Mouse (Mus musculus) liver, embryonic 11.5 days (tissue): Measurements from ENCODE around the gene Aak1. TPM values are rescaled to one million over a fixed set of nuclear protein-coding genes. Genes with fewer than 3 reads are reported as not detected.

Source experiments
- ATAC-seq: fragments of 200-750 bp; cut with Nextera tagmentation; replicated peaks from 2 replicates; pipeline ENCODE4 v1.8.0; 2017; ENCODE audit warnings: moderate number of reproducible peaks, mild to moderate bottlenecking, moderate TSS enrichment, moderate library complexity; ENCODE audit not compliant: low FRiP score
- DNase-seq: peaks from one replicate; pipeline ENCODE4 v3.0.0-alpha.2; 2017; ENCODE audit warnings: low spot score
- H3K27ac ChIP-seq: fragments of 300-500 bp; sonication (generic); 2 replicates; pipeline ENCODE4 v1.5.1; 2014; ENCODE audit warnings: mild to moderate bottlenecking, low read depth, low read length, control low read depth
- H3K27me3 ChIP-seq: fragments of 300-500 bp; sonication (generic); replicated peaks from 2 replicates; pipeline ENCODE4 v1.6.1; 2014; ENCODE audit warnings: low read length, mixed read lengths; ENCODE audit not compliant: control insufficient read depth, insufficient read depth
- H3K36me3 ChIP-seq: fragments of 300-500 bp; sonication (generic); 2 replicates; pipeline ENCODE4 v1.6.1; 2014; ENCODE audit warnings: mild to moderate bottlenecking, low read length, moderate library complexity, mixed read lengths; ENCODE audit not compliant: control insufficient read depth, insufficient read depth
- H3K4me1 ChIP-seq: fragments of 300-500 bp; sonication (generic); replicated peaks from 2 replicates; pipeline ENCODE4 v1.6.1; 2014; ENCODE audit warnings: low read length, mixed read lengths; ENCODE audit not compliant: control insufficient read depth, insufficient read depth
- H3K4me2 ChIP-seq: fragments of 300-500 bp; sonication (generic); 2 replicates; pipeline ENCODE4 v1.6.1; 2014; ENCODE audit warnings: mild to moderate bottlenecking, control low read depth, moderate library complexity
- H3K4me3 ChIP-seq: fragments of 300-500 bp; sonication (generic); 2 replicates; pipeline ENCODE4 v1.5.1; 2014; ENCODE audit warnings: low read depth, low read length, control low read depth
- H3K9ac ChIP-seq: fragments of 300-500 bp; sonication (generic); 2 replicates; pipeline ENCODE4 v1.6.1; 2014; ENCODE audit warnings: low read depth, low read length, control low read depth
- H3K9me3 ChIP-seq: fragments of 300-500 bp; sonication (generic); 2 replicates; pipeline ENCODE4 v1.6.1; 2016; ENCODE audit warnings: low read length, inconsistent platforms, mixed read lengths; ENCODE audit not compliant: control insufficient read depth
- WGBS: fragments of 180-500 bp; shearing (Covaris S2); extraction: QIAGEN DNeasy Blood & Tissue Kit; methylation state at CpG from one replicate; pipeline ENCODE4 v1.1.7; 2014; 5-methylcytosine and 5-hydroxymethylcytosine counted together
- polyA plus RNA-seq: library from polyadenylated mRNA; unstranded; fragments of >200 nt; fragmentation: Nextera tagmentation; extraction: Ambion mirVana; gene quantifications from 2 replicates; pipeline ENCODE4 v1.2.1, GENCODE M21; 2014

Aak1 gene
- polyA plus RNA-seq, 1 experiment from 2014 or later: 13.1 TPM

DNA sequence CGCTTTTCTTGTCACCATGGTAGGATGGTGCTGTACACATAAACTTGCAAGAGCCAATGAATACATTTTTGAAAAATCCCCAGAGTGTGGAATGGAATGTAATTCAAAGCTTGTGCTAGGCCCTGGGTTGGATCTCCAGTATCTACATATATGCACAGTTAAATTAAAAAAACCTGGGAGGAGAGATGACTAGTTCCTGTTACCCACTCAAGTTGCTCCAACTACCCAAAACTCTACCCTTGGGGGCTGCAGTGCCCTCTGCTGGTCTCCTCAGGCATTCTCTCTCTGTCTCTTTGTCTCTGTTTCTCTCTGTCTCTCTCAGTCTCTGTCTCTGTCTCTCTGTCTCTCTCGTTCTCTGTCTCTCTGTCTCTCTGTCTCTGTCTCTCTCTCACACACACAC, 21.9 kb upstream of the Aak1 start:
- WGBS: 81% methylated on average over 2 of the region's 2 CpGs
- no peak for DNase-seq

DNA sequence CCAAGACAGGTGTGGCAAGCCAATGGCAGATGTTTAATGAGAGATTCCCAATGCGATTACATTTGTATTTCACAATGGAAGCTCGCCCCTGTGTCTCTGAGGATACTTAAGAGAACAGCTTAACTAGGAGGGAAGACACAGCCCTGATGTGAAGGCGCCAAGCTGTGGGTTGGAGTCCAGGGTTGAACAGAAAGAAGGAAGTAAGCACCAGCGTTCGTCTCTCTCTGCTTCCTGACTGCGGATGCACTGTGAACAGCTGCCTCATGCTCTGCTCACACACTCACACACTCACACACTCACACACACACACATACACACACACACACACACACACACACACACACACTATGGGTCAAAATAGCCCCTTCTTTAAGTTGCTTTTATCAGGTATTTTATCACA, 19.5 kb upstream of the Aak1 start:
- Histone ChIP-seq H3K9me3 (no peaks in the 10 kb centered on the region), H3K27me3 (no peaks in the 10 kb centered on the region), H3K27ac (no peak overlapping the region), H3K4me3 (no peak overlapping the region), H3K4me2 (no peak overlapping the region), H3K4me1 (no peaks in the 10 kb centered on the region), H3K36me3 (no peaks in the 10 kb centered on the region), H3K9ac (no peak overlapping the region)
- DNase-seq (no peak), ATAC-seq (no peak)
- WGBS: 69% methylated on average over 6 of the region's 6 CpGs

More for the DNA sequence above, 21.9 kb upstream of the Aak1 start:
- H3K9me3 ChIP-seq: no peaks in the 10 kb centered on the region
- no peak overlapping the region for H3K9ac ChIP-seq
- H3K27ac ChIP-seq: no peak overlapping the region
- H3K4me3 ChIP-seq: no peak overlapping the region
- H3K4me1 ChIP-seq: no peaks in the 10 kb centered on the region
- H3K36me3 ChIP-seq: no peaks in the 10 kb centered on the region
- ATAC-seq: no peak
- no peak overlapping the region for H3K4me2 ChIP-seq
- peaks cover 3% of the 10 kb centered on the region; the same call in 1 of the 2 replicates for H3K27me3 ChIP-seq

DNA sequence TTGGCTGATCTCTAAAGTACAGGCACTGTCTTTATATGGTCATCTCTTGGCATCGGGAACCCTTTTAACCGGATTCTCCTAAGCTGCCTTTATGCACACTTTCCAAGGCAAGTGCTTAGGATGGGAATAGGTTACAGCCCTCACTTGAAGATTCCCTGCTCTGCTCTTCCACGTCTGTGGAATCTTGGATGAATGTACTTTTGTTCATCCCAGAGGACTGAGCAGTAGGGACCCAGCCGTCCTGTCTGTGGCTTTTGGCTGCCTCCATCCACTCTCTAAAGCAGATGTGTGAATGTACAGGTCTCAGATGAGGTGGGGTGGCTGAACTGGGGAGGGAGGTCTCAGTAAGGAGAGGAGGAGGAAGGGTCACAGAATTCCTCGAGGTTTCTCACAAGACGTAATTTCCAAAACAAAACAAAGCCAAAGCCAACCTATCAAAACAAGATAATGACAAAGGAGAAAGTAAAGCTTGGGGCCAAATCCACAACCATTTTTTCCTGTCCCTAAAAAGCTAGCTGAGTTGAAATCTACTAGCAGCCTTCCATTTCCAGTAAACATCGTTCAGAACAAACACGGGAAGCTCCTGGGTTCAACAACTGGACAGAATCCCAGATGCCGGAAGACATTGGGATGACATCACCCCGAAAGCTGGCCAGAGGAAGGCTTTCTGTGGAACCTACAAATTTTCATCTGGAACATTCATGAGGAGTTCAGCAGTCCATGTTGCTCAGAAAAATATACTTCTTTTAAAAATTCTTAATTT, 18.4 kb upstream of the Aak1 start:
- 73% methylated on average over 10 of the region's 10 CpGs for WGBS
- Histone ChIP-seq H3K9me3 (no peaks in the 10 kb centered on the region), H3K9ac (no peak overlapping the region), H3K4me3 (no peak overlapping the region), H3K27me3 (no peaks in the 10 kb centered on the region), H3K4me1 (no peaks in the 10 kb centered on the region), H3K27ac (no peak overlapping the region), H3K36me3 (no peaks in the 10 kb centered on the region), H3K4me2 (no peak overlapping the region)
- DNase-seq: no peak
- no peak for ATAC-seq

DNA sequence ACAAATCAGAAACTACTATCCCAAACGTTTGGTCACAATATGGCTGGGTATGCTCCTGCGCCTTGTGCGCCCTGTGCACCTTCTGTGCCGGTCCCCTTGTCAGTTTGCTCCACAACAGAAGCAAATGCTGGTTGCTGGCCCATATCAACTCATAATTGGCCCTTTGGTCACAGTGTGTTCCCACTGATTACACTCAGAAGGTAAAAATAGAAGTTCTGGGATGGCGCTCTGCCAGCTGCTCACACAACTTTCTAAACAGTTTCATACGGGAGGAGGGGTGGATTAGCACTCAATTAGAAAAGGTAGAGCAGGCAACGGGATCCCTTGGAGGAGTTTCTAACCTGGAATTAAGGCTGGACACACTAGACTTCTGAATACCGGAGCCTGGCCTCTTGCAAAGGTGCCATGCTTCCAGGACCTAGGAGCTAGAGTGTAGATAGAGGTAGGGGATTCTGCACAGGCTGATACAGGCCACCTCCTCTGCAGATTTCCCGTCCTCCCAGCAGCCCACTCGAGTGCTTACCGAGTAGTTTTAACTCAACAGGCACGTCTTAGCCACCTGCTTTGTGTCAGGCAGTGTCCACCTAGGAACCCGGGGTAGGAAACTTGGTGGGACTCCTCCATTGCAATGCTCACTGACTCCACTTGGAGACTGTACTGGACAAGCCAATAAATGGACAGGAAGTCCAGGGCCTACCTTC, 16.4 kb upstream of the Aak1 start:
- H3K27me3 ChIP-seq: no peaks in the 10 kb centered on the region
- no peak for ATAC-seq
- no peaks in the 10 kb centered on the region for H3K9me3 ChIP-seq
- no peak overlapping the region for H3K9ac ChIP-seq
- no peak overlapping the region for H3K4me3 ChIP-seq
- DNase-seq: no peak
- WGBS: 78% methylated on average over 13 of the region's 13 CpGs
- no peak overlapping the region for H3K27ac ChIP-seq
- no peaks in the 10 kb centered on the region for H3K4me1 ChIP-seq
- no peak overlapping the region for H3K4me2 ChIP-seq
- no peaks in the 10 kb centered on the region for H3K36me3 ChIP-seq

DNA sequence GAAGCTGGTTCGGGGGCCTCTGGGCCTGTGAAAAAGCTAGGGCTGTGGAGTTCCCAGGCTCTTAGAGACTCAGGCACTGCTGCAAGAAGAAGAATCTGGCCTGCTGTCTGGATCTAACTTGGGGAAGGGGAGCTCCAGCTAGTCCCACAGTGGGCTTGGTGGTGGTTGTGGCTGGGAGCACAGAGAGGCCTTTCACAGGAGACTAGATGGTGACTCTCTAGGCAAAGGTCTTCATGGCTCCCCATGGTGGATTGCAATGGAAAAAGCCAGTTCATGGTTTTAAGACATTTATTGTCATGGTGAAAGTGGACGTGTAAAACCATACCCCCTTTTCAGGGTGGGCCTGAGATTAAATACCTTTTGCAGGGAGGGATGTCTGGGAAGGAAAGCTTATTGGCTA, 10.2 kb upstream of the Aak1 start:
- no peak overlapping the region for H3K9ac ChIP-seq
- no peak overlapping the region for H3K27ac ChIP-seq
- DNase-seq (no peak), ATAC-seq (no peak)
- no peaks in the 10 kb centered on the region for H3K27me3 ChIP-seq
- WGBS: 72% methylated on average over 2 of the region's 2 CpGs
- no peak overlapping the region for H3K4me3 ChIP-seq
- no peaks in the 10 kb centered on the region for H3K9me3 ChIP-seq
- H3K4me2 ChIP-seq: no peak overlapping the region
- H3K36me3 ChIP-seq: no peaks in the 10 kb centered on the region
- no peaks in the 10 kb centered on the region for H3K4me1 ChIP-seq

DNA sequence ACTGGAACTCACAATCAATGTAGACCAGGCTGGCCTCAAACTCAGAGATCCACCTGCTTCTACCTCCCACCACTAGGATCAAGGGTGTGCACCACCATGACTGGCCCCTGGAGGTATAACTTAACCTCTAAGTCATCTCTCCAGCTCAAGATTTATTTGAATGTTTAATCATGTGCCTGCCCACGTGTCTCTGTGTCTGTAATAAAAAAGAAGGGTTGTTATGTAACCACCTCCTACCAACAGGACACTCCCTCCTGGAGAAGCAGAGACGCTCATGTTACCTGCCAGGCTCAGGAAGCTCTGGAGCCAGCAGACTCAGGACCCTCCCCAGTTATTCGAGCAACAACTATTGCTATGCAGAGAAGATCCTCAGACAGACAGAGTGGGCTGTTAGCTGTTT, 7.4 kb upstream of the Aak1 start:
- Histone ChIP-seq H3K4me2 (no peak overlapping the region), H3K9ac (no peak overlapping the region), H3K27ac (no peak overlapping the region), H3K4me1 (no peaks in the 10 kb centered on the region), H3K27me3 (no peaks in the 10 kb centered on the region), H3K4me3 (no peak overlapping the region), H3K36me3 (no peaks in the 10 kb centered on the region), H3K9me3 (no peaks in the 10 kb centered on the region)
- 64% methylated on average over 3 of the region's 3 CpGs for WGBS
- no peak for ATAC-seq
- DNase-seq: no peak

DNA sequence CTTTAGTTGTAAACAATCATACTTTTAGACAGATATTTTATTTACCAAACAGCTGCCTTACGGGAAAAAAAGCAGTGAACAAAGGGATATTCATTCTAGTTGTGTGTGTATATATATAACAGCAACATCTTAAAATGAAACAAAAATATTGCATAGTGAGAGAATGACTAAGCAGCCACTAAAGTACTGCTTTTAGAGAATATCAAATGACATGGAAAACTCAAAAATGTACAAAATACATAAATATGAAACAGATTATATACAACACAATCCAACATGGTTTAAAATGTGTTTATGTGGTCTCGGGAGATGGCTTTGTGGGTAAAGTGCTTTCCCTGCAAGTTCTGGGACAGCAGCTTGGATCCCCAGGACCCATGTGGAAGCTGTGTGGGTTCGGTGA, 5.7 kb upstream of the Aak1 start:
- Histone ChIP-seq H3K9ac (no peak overlapping the region), H3K36me3 (no peaks in the 10 kb centered on the region), H3K4me1 (peaks cover 6% of the 10 kb centered on the region; the same call in 1 of the 2 replicates), H3K27me3 (no peaks in the 10 kb centered on the region), H3K9me3 (no peaks in the 10 kb centered on the region), H3K27ac (no peak overlapping the region), H3K4me3 (no peak overlapping the region), H3K4me2 (no peak overlapping the region)
- DNase-seq (no peak), ATAC-seq (no peak)
- WGBS: 70% methylated on average over 3 of the region's 3 CpGs

DNA sequence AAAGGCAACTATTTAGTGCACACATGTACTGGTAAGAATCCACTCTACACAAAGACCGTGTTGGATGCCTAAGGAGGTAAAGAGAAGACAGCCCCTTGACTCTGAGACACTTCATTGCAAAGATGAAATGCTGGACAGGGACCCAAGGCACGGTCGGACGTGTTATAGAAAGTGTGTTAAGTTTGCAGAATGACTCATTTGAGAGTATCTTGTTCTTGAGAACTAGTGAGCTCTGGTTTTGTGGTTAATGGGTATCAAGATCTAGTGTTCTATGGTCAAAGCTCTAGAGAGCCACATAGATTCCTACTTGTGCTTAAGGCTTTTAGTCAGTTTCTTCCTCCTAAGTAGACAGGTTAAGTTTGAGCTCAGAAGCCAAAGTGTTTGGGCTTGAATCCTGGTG, 2.9 kb upstream of the Aak1 start:
- no peak for ATAC-seq
- Histone ChIP-seq H3K27ac (no peak overlapping the region), H3K27me3 (no peaks in the 10 kb centered on the region), H3K4me1 (peaks cover 18% of the 10 kb centered on the region), H3K9me3 (no peaks in the 10 kb centered on the region), H3K4me3 (no peak overlapping the region), H3K4me2 (no peak overlapping the region), H3K36me3 (no peaks in the 10 kb centered on the region), H3K9ac (no peak overlapping the region)
- no peak for DNase-seq
- 75% methylated on average over 4 of the region's 4 CpGs for WGBS

DNA sequence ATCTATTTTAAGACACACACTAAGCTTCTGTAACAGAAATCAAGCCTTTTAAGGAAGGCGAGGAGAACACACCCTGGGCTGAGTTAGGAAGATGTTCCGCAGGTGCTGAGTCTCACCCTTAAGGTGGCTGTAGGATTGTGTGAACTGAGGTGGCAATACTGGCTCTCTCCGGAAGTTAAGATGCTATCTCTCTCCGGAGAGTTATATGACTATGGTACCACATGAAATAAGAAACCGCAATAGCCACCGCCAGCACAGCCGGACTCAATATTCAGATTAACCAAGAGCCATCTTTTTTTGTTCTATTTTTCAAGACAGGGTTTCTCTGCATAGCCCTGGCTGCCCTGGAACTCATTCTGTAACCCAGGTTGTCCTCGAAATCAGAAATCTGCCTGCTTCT, 1.5 kb upstream of the Aak1 start:
- peaks cover 31% of the 10 kb centered on the region for H3K4me1 ChIP-seq
- 82% methylated on average over 8 of the region's 8 CpGs for WGBS
- H3K9ac ChIP-seq: no peak overlapping the region
- ATAC-seq: no peak
- H3K36me3 ChIP-seq: no peaks in the 10 kb centered on the region
- H3K4me2 ChIP-seq: peak overlapping the region; percentile 87
- H3K27me3 ChIP-seq: no peaks in the 10 kb centered on the region
- DNase-seq: no peak
- H3K27ac ChIP-seq: no peak overlapping the region
- H3K9me3 ChIP-seq: no peaks in the 10 kb centered on the region
- H3K4me3 ChIP-seq: no peak overlapping the region; the same call in 1 of the 2 replicates
